Mouse (Mus musculus): ENCODE results near the gene BC029722.
"Not testable (repeated sequence)": the region's sequence is repeated elsewhere in the genome, so short reads cannot be mapped to it uniquely, and the experiment has no call there.

BC029722 gene

GRCm38 (mm10) chr2:155819392-155819448 lies at the start of gene BC029722:
TSS of gene BC029722 (minus strand) at chr2:155819426.
- DNase-seq (ENCODE audit: low spot score), result no peak

- DNase-seq (ENCODE audit: low spot score), result no peak
Observed at GRCm38 (mm10) chr2:155868320-155868719, 49.1 kb upstream of the BC029722 start.

- no peak for DNase-seq (ENCODE audit: low spot score)
Observed at GRCm38 (mm10) chr2:155863301-155863867, 44.2 kb upstream of the BC029722 start.

GRCm38 (mm10) chr2:155862573-155863300 lies 43.5 kb upstream of the BC029722 start:
- no peak for DNase-seq (ENCODE audit: low spot score)

- no peak for DNase-seq (ENCODE audit: low spot score)
Observed at GRCm38 (mm10) chr2:155861581-155861980, 42.4 kb upstream of the BC029722 start.

- DNase-seq (ENCODE audit: low spot score), result no peak
Observed at GRCm38 (mm10) chr2:155860102-155860501, 40.9 kb upstream of the BC029722 start.

GRCm38 (mm10) chr2:155852536-155852935 lies 33.3 kb upstream of the BC029722 start:
- DNase-seq (ENCODE audit: low spot score), result no peak

GRCm38 (mm10) chr2:155850120-155850519 lies 30.9 kb upstream of the BC029722 start:
- DNase-seq (ENCODE audit: low spot score), result no peak

- no peak for DNase-seq (ENCODE audit: low spot score)
Observed at GRCm38 (mm10) chr2:155849464-155849863, 30.2 kb upstream of the BC029722 start.

- peak; percentile 64 for DNase-seq (ENCODE audit: low spot score)
Observed at GRCm38 (mm10) chr2:155848291-155848690, 29.1 kb upstream of the BC029722 start.

- no peak for DNase-seq (ENCODE audit: low spot score)
Observed at GRCm38 (mm10) chr2:155846930-155847329, 27.7 kb upstream of the BC029722 start.

GRCm38 (mm10) chr2:155838961-155839360 lies 19.7 kb upstream of the BC029722 start:
- DNase-seq (ENCODE audit: low spot score), result no peak

GRCm38 (mm10) chr2:155837961-155838360 lies 18.7 kb upstream of the BC029722 start:
- no peak for DNase-seq (ENCODE audit: low spot score)

GRCm38 (mm10) chr2:155834732-155835131 lies 15.5 kb upstream of the BC029722 start, which contains the start of gene Fam83c:
TSS of gene Fam83c (minus strand) at chr2:155834854.
- DNase-seq (ENCODE audit: low spot score), result no peak

GRCm38 (mm10) chr2:155832087-155832486 lies 12.9 kb upstream of the BC029722 start:
- DNase-seq (ENCODE audit: low spot score), result not testable (repeated sequence)

- DNase-seq (ENCODE audit: low spot score), result no peak
Observed at GRCm38 (mm10) chr2:155831302-155831701, 12.1 kb upstream of the BC029722 start.

GRCm38 (mm10) chr2:155830841-155831240 lies 11.6 kb upstream of the BC029722 start:
- no peak for DNase-seq (ENCODE audit: low spot score)

- peak; percentile 89 for DNase-seq (ENCODE audit: low spot score)
Observed at GRCm38 (mm10) chr2:155826630-155827424, 7.6 kb upstream of the BC029722 start, which contains the start of gene Eif6. TSS of gene Eif6 (minus strand) at chr2:155826925.

- no peak for DNase-seq (ENCODE audit: low spot score)
Observed at GRCm38 (mm10) chr2:155825904-155826629, 6.8 kb upstream of the BC029722 start.

- DNase-seq (ENCODE audit: low spot score), result no peak
Observed at GRCm38 (mm10) chr2:155823722-155824121, 4.5 kb upstream of the BC029722 start.

GRCm38 (mm10) chr2:155820779-155821178 lies 1.6 kb upstream of the BC029722 start:
- no peak for DNase-seq (ENCODE audit: low spot score)

- DNase-seq (ENCODE audit: low spot score), result no peak
Observed at GRCm38 (mm10) chr2:155819449-155820251, 424 bp upstream of the BC029722 start.

All from testis, postnatal 14 days (tissue).